Mouse (Mus musculus): ENCODE measurements around the gene Nfatc4.

- TF ChIP-seq CTCF (IDR thresholded peaks at IDR 0.05; ENCODE audit: extremely low read depth, insufficient read depth, low read length) (no peak), POLR2A (IDR thresholded peaks at IDR 0.05; ENCODE audit: extremely low read depth, insufficient read depth, low read length) (no peak)
Observed at GRCm38 (mm10) chr14:55833126-55833525, 10.2 kb downstream of the Nfatc4 start.
